Mouse (Mus musculus): ENCODE data around the gene Gm7271. TPM values are rescaled to one million over a fixed set of nuclear protein-coding genes. Genes with fewer than 3 reads are reported as not detected.

Gene Gm7271
- polyA plus RNA-seq (2015; fragmentation: Nextera tagmentation; extraction: Ambion mirVana), result 0.65 and 2.6 TPM in 2 replicates

DNA sequence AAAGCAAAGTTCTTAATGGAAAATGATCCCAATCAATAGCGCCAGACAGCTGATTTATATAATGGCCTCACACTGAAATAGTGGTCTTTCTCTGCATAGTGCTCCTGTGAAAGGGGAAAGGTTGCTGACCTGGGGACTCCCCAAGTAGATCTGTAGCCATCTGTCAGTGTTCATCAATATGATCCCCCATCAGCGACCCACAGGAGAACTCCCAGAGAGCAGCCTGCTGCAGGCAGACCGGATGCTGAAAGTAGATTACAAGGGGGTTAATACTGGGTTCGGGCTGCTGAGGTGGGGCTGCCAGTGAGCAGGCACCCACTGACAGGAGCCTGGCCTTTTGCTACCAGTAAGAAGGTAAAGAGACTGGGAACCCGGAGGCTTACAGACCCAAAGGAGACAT, at the start of gene Gm7271:
Gm7271 (plus strand) TSS at position 230 of the 400 bp plus-strand sequence.
- no peak for ATAC-seq (ENCODE audit: low FRiP score, low read depth)
- Histone ChIP-seq H3K4me1 (replicated peaks) (no peaks in the 10 kb centered on the region), H3K27ac (replicated peaks) (no peak within 1 kb of the TSS), H3K4me2 (no peak within 1 kb of the TSS), H3K27me3 (no peaks in the 10 kb centered on the region), H3K9me3 (no peaks in the 10 kb centered on the region), H3K36me3 (no peaks in the 10 kb centered on the region), H3K4me3 (no peak within 1 kb of the TSS), H3K9ac (no peak within 1 kb of the TSS)
- 60% methylated on average over 5 of the region's 5 CpGs for WGBS

DNA sequence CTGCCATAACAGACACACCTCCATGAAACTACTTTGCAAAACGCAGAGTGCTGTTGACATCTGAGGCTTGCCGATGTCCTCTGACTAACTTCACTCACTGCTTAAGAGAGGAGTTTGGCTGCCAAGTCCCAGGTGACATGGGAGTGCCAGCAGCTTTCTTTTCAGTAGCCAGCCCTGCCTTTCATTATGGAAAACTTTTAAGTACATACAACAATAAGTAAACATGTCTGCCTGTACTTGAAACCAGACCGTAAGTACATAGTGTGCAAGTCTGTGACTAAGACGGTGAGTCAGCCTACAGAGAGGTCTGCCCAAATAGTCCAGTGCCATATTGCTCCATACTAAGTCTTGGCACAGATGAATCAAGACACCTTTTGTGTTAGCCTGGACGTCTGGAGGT, 46.7 kb upstream of the Gm7271 start:
- Histone ChIP-seq H3K36me3 (no peaks in the 10 kb centered on the region), H3K9ac (no peak overlapping the region), H3K27me3 (no peaks in the 10 kb centered on the region), H3K9me3 (no peaks in the 10 kb centered on the region), H3K27ac (replicated peaks) (no peak overlapping the region), H3K4me2 (no peak overlapping the region), H3K4me1 (replicated peaks) (no peaks in the 10 kb centered on the region), H3K4me3 (no peak overlapping the region)
- 87% methylated on average over 5 of the region's 5 CpGs for WGBS
- ATAC-seq (ENCODE audit: low FRiP score, low read depth), result no peak

DNA sequence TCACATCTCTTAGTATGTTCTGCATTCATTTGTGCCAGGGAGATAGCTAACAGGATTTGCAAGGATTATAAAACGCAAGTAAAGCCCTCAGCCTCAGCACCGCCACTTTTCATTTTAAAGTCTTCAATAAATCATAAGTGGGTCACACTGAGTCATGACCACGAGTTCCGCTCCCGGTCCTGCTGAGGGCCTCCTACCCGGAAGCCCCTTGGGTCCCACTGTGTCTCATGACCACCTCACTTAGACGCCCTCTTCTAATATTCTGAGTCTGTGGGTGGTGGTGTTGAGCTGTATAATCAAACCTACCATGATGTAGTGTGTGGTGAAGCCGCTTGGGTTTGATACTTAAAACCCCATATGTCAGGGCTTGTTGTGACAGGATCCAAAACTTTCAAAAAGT, 46.1 kb upstream of the Gm7271 start:
- 87% methylated on average over 8 of the region's 8 CpGs for WGBS
- Histone ChIP-seq H3K9ac (no peak overlapping the region), H3K4me3 (no peak overlapping the region), H3K27ac (replicated peaks) (no peak overlapping the region), H3K4me2 (no peak overlapping the region), H3K27me3 (no peaks in the 10 kb centered on the region), H3K9me3 (no peaks in the 10 kb centered on the region), H3K36me3 (no peaks in the 10 kb centered on the region), H3K4me1 (replicated peaks) (no peaks in the 10 kb centered on the region)
- no peak for ATAC-seq (ENCODE audit: low FRiP score, low read depth)

DNA sequence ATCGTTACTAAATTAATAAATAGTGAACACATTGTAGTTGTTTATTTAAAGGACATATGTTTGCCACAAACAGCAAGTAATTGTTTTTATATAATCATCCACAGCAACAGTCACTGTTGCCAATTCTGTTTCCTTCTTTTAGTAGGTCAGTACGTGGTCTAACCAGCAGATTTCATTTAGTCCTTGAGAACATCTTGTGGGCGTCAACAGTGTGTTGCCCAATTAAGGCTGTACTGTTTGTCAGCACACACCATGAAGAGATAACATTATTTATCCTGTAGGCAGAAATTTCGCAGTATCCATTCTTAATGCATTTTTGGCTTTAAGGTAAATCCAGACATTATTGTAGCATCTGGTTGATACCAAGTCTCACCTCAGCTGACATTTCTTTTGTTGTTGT, 42.4 kb upstream of the Gm7271 start:
- no peaks in the 10 kb centered on the region for H3K4me1 ChIP-seq (replicated peaks)
- no peak overlapping the region for H3K9ac ChIP-seq
- H3K36me3 ChIP-seq, result no peaks in the 10 kb centered on the region
- no peak overlapping the region for H3K27ac ChIP-seq (replicated peaks)
- no peak overlapping the region for H3K4me2 ChIP-seq
- H3K9me3 ChIP-seq, result no peaks in the 10 kb centered on the region
- no peak for ATAC-seq (ENCODE audit: low FRiP score, low read depth)
- no peak overlapping the region for H3K4me3 ChIP-seq
- no peaks in the 10 kb centered on the region for H3K27me3 ChIP-seq
- WGBS, result 84% methylated on average over 4 of the region's 4 CpGs

DNA sequence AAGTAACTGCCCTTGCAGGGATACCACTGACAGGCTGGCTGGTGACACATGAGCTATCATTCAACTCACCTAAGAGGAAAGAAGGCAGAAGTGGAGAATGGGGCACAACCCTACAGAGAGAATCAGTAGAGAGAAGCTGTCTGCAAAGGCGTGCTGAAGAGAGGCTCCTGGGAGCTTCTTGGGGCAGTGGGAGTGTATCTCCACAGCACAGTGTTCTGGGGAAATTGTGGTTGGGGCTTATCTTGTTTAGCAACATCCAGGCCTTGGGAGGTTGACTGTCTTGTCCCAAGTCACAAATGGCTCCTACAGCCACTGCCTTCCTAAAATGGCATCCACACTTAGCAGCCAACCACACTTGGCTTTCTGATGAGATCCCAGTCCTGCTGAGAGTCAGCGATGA, 8.9 kb upstream of the Gm7271 start:
- Histone ChIP-seq H3K27me3 (no peaks in the 10 kb centered on the region), H3K4me2 (no peak overlapping the region), H3K4me1 (replicated peaks) (0 out of 2 replicates have a peak, but pooled peaks cover 3% of the 10 kb centered on the region), H3K9ac (no peak overlapping the region), H3K36me3 (no peaks in the 10 kb centered on the region), H3K4me3 (no peak overlapping the region), H3K27ac (replicated peaks) (no peak overlapping the region), H3K9me3 (no peaks in the 10 kb centered on the region)
- no peak for ATAC-seq (ENCODE audit: low FRiP score, low read depth)
- 98% methylated on average over 2 of the region's 2 CpGs for WGBS

DNA sequence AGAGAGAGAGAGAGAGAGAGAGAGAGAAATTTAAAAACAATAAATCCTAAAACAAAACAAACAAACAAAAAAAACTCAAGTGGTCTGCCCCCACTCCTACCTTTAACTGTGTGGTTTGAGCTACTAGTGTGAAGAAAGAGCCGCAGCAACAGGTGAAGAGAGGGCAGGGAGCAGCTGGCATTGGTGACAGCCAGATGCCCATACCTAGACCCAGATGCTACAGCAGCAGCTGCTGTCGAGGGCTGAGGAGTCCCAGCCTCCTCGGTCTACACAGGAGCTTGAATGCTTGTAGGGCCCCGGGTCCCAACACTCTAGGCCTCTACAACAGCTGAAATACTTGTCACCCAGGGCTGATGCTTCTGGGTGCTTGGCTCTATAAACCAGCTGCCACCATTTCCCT, 7.0 kb upstream of the Gm7271 start:
- 0 out of 2 replicates have a peak, but pooled peaks cover 3% of the 10 kb centered on the region for H3K4me1 ChIP-seq (replicated peaks)
- no peaks in the 10 kb centered on the region for H3K27me3 ChIP-seq
- no peak for ATAC-seq (ENCODE audit: low FRiP score, low read depth)
- WGBS, result 84% methylated on average over 4 of the region's 4 CpGs
- no peak overlapping the region for H3K4me2 ChIP-seq
- H3K9ac ChIP-seq, result no peak overlapping the region
- no peak overlapping the region for H3K27ac ChIP-seq (replicated peaks)
- H3K4me3 ChIP-seq, result no peak overlapping the region
- no peaks in the 10 kb centered on the region for H3K36me3 ChIP-seq
- H3K9me3 ChIP-seq, result no peaks in the 10 kb centered on the region

DNA sequence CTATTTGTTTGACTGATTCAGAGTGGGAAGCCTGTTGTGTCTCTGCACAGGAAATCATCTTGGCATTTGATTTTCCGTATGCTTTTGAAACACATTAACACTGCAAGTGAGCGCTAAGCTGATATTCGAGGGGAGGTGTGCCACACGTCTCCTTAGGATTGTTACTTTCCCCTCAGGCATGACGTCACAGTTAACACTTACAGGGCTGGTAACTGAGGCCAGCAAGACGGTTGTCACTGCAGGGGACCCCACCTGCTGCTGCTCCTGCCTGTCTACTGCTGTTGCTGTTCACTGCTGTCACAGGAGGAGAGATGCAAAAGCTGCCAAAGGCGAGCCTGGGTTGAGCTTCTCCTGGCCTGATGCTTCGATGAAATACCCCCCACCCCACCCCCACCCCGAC, 6.1 kb upstream of the Gm7271 start:
- WGBS, result 33% methylated on average over 9 of the region's 9 CpGs
- 0 out of 2 replicates have a peak overlapping the region, but pooled peaks have one; percentile 4 for H3K4me2 ChIP-seq
- ATAC-seq (ENCODE audit: low FRiP score, low read depth), result no peak

DNA sequence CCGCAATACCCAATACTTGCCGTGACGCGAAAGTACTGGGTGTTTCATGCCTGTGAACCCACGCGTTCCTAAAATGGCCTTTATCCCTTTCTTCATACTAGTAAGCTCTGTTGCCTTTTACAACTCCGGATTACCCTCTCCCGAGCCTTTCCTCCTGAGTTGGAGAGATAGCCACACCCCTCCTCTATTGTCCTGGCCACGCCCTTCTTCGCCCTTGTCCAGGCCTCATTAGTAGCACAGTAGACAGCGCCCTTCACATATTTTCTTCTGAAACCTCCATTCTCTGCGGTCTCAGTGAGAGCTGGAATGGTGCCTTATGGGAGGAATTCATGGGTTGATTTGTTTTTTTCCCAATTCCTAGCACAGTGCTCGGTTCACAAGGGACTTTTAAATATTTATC, 11.3 kb downstream of the Gm7271 start:
- H3K27ac ChIP-seq (replicated peaks), result no peak overlapping the region
- ATAC-seq (ENCODE audit: low FRiP score, low read depth), result no peak

More for the DNA sequence above, 6.1 kb upstream of the Gm7271 start:
- 0 out of 2 replicates have a peak, but pooled peaks cover 3% of the 10 kb centered on the region for H3K4me1 ChIP-seq (replicated peaks)
- no peaks in the 10 kb centered on the region for H3K36me3 ChIP-seq
- no peak overlapping the region for H3K9ac ChIP-seq
- H3K9me3 ChIP-seq, result no peaks in the 10 kb centered on the region
- H3K4me3 ChIP-seq, result no peak overlapping the region
- H3K27me3 ChIP-seq, result no peaks in the 10 kb centered on the region
- H3K27ac ChIP-seq (replicated peaks), result no peak overlapping the region

DNA sequence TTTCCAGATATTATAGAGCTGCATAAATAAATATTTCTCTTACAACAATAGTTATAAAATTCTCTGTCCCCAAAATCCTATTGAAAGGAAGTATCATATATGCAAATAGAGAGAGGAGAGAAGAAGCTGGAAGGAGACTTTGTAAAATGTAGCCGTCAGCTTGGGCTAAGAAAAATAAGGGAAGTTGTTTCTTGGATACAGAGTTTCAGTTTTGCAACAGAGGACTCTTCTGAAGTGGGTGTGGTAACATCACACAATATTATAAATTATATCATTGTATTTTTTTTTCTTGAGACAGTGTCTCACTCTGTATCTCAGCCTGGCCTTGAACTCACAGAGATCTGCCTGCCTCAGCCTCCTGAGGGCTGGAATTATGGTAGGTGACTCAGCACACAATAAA, 38.6 kb downstream of the Gm7271 start:
- Histone ChIP-seq H3K9me3 (no peaks in the 10 kb centered on the region), H3K27ac (replicated peaks) (no peak overlapping the region), H3K9ac (no peak overlapping the region), H3K4me3 (no peak overlapping the region), H3K4me2 (no peak overlapping the region), H3K36me3 (no peaks in the 10 kb centered on the region), H3K27me3 (0 out of 2 replicates have a peak, but pooled peaks cover 4% of the 10 kb centered on the region), H3K4me1 (replicated peaks) (no peaks in the 10 kb centered on the region)
- no peak for ATAC-seq (ENCODE audit: low FRiP score, low read depth)
- 81% methylated on average over 1 of the region's 1 CpGs for WGBS

More for the DNA sequence above, 11.3 kb downstream of the Gm7271 start:
- Histone ChIP-seq H3K9ac (no peak overlapping the region), H3K9me3 (no peaks in the 10 kb centered on the region), H3K4me1 (replicated peaks) (no peaks in the 10 kb centered on the region), H3K4me3 (no peak overlapping the region), H3K27me3 (no peaks in the 10 kb centered on the region), H3K36me3 (no peaks in the 10 kb centered on the region), H3K4me2 (no peak overlapping the region)
- 78% methylated on average over 13 of the region's 13 CpGs for WGBS

DNA sequence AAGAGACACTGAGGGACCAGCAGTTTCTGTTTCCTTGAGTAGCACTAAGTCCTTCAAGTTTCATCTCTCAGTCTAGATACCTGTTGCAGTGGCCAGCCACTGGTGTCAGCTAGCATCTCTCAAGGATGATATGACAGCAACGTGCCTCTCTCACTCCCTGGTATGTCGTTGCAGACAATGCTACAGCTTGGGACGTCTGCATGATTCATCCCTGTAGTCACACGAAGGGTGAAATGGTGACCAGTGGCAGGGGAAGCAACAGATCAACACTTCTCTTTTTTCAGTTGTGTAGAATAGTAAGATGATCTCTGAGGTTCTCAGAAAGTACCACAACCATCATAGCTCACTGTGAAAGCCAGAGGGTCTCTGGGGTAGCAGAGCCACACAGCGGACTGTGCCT, 40.8 kb downstream of the Gm7271 start:
- Histone ChIP-seq H3K4me3 (no peak overlapping the region), H3K27me3 (0 out of 2 replicates have a peak, but pooled peaks cover 4% of the 10 kb centered on the region), H3K36me3 (no peaks in the 10 kb centered on the region), H3K9ac (no peak overlapping the region), H3K27ac (replicated peaks) (no peak overlapping the region), H3K4me2 (no peak overlapping the region), H3K9me3 (no peaks in the 10 kb centered on the region), H3K4me1 (replicated peaks) (peaks cover 3% of the 10 kb centered on the region; the same call in 1 of the 2 replicates)
- WGBS, result 86% methylated on average over 5 of the region's 5 CpGs
- no peak for ATAC-seq (ENCODE audit: low FRiP score, low read depth)

DNA sequence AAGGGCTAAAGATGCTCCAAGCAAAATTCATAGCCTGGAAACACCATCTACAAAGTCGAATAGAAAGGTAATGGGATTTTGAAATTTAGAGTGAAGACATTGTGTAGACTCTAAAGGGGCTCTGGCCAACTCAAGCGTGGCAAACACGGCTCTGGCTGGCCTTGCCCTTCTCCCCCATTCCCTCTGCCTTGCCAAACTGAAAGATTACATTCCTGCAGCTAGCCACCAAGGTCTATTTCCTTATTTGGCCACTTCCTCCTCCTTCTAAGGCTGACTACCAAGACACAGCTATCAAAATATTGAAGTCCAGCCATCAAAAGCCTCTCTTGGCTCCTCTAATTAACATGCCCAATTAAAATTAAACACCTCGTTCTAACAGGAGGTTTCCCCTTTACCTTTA, 41.2 kb downstream of the Gm7271 start:
- H3K4me1 ChIP-seq (replicated peaks), result peaks cover 7% of the 10 kb centered on the region
- H3K27ac ChIP-seq (replicated peaks), result no peak overlapping the region
- no peak overlapping the region for H3K4me3 ChIP-seq
- H3K9ac ChIP-seq, result no peak overlapping the region
- no peaks in the 10 kb centered on the region for H3K9me3 ChIP-seq
- 0 out of 2 replicates have a peak, but pooled peaks cover 4% of the 10 kb centered on the region for H3K27me3 ChIP-seq
- no peak for ATAC-seq (ENCODE audit: low FRiP score, low read depth)
- no peak overlapping the region for H3K4me2 ChIP-seq
- 67% methylated on average over 4 of the region's 4 CpGs for WGBS
- no peaks in the 10 kb centered on the region for H3K36me3 ChIP-seq

DNA sequence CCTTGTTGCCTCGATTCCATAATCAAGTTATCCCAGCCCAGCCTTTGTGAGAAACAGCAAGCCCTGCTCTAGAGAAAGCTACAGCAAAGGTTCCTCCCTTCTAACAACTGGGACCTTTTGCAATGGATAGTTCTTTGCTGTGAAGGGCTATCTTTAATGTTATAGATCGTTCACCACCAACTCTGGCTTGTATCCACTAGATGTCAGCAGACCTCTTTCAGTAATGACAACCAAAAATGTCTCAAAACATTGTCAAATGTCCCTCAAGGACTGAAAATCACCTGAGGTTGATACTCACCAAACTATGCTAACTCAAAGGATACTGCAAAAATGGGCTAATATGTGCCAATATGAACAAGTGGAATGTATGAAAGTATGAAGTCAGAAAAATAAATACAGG, 42.0 kb downstream of the Gm7271 start:
- no peak overlapping the region for H3K9ac ChIP-seq
- no peaks in the 10 kb centered on the region for H3K36me3 ChIP-seq
- no peaks in the 10 kb centered on the region for H3K9me3 ChIP-seq
- H3K27me3 ChIP-seq, result 0 out of 2 replicates have a peak, but pooled peaks cover 4% of the 10 kb centered on the region
- peaks cover 15% of the 10 kb centered on the region for H3K4me1 ChIP-seq (replicated peaks)
- ATAC-seq (ENCODE audit: low FRiP score, low read depth), result no peak
- WGBS, result 68% methylated on average over 2 of the region's 2 CpGs
- H3K4me3 ChIP-seq, result no peak overlapping the region
- H3K4me2 ChIP-seq, result no peak overlapping the region
- no peak overlapping the region for H3K27ac ChIP-seq (replicated peaks)

Measured in hindbrain, embryonic 15.5 days (tissue).